Mouse (Mus musculus): Measurements from ENCODE around the gene Rap1gap2. TPM values are rescaled to one million over a fixed set of nuclear protein-coding genes. Genes with fewer than 3 reads are reported as not detected.

The Rap1gap2 gene
- total and polyA plus RNA-seq, 3 experiments: 5.8 to 10.1 TPM; not detected in 1

DNA sequence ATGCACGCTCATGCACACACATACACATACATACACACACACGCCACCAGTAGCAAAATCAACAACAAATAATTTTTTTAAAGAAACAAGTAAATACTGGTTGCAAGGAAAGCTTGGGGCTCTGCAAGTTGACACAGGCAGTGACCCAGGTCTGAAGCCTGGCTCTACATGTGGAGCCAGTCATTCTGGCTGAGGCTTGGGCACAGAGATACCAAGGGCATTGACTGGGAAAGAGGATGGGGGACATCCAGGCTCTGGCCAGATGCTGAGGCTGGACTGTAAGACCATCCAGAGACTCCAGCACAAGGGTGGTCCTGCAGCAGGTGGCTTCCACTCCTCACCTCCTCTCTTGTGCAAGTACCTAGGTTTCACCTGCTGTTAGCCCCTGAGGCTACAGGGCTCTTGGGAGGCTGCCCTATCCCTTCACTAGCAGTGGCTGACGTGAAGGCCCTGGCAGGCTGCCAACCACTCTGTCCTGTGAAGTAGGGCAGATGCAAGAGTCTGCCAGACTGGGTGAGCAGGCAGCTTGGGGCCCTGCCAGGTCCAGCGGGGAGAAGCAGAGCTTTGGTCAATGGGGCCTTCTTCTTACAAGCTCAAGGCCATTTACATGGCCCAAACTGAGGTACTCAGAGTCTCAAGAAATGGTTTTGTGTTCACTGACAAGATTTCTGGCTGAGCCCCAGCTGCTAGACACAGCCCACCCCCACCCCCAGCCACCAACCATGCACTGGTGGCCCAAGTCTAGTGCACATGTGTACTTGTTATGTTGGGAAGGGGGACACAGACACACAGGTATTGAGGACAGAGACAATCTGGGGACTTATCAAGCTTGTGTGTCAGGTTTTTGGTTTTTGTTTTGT is 201.9 kb downstream of the Rap1gap2 start (continued):
- TF ChIP-seq POLR2AphosphoS5 (IDR thresholded peaks at IDR 0.05; ENCODE audit: borderline replicate concordance, low read depth, low read length): no peak

DNA sequence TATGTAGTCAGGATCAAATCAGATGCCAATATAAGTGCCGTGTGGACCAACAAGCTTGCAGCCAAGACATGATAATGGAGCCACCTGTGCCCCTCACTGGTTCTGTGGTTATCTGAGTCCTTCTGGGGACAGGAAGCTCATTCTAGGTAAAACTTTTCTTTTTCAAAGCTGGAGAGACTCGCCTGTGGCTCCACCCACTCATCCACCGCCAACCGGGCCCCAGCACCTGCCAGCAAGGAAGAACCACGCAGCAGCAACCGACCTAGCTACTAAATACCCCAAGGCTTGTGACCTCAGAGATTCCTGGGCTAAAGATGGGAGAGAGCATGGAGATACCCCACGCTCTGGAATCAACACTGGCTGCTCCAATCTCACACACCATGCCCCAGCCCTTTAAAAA is 205.5 kb downstream of the Rap1gap2 start:
- H3K36me3 ChIP-seq (ENCODE audit: control insufficient read depth in 1 of 2, insufficient read depth in 2 of 2, low read length in 2 of 2): no peaks in the 10 kb centered on the region; a peak in 1 of 4 replicates
- no peak for DNase-seq (ENCODE audit: low read depth, low spot score)

DNA sequence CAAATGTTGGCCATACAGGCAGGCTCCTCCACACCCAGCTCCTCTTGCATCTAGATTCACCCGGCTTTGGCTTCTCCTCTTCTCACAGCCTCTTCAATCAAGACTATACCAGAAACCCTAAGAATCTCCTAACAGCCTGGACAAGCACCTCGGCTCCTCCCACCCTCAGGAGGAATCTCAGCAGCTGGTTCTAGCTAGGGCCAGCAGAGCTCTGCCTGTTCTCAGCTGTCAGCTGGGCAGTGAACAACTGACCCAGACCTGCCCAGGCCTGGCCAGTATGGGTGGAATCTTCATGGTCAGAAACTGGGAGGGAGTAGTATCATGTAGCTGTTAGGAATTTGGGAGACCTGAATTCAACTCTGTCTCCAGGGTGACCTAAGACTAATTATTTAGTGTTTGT is 206.5 kb downstream of the Rap1gap2 start:
- no peak overlapping the region for H3K9ac ChIP-seq (ENCODE audit: control insufficient read depth, low read depth, low read length, poor library complexity, severe bottlenecking)
- TF ChIP-seq ETS1 (IDR thresholded peaks at IDR 0.05; ENCODE audit: low read depth, low read length) (no peak), USF2 (IDR thresholded peaks at IDR 0.05; ENCODE audit: borderline replicate concordance in 1 of 2, insufficient read depth in 1 of 2, low read depth in 1 of 2, low read length in 2 of 2) (no peak), MXI1 (IDR thresholded peaks at IDR 0.05; ENCODE audit: low read depth, low read length) (no peak)
- H3K36me3 ChIP-seq (ENCODE audit: control insufficient read depth in 1 of 2, insufficient read depth in 2 of 2, low read length in 2 of 2): no peaks in the 10 kb centered on the region; a peak in 1 of 4 replicates

More for the DNA sequence above, 205.5 kb downstream of the Rap1gap2 start:
- no peaks in the 10 kb centered on the region for H3K79me2 ChIP-seq (ENCODE audit: control insufficient read depth, insufficient read depth, low read length, poor library complexity)
- H3K4me1 ChIP-seq (ENCODE audit: control insufficient read depth in 1 of 2, insufficient read depth in 2 of 2, low read length in 2 of 2): peaks cover 0 to 2% of the 10 kb centered on the region in 2 experiments; a peak in 2 of 4 replicates
- no peaks in the 10 kb centered on the region for H3K27me3 ChIP-seq (ENCODE audit: control insufficient read depth in 1 of 2, insufficient read depth in 2 of 2, low read length in 2 of 2)
- no peak overlapping the region for H3K27ac ChIP-seq (ENCODE audit: control insufficient read depth, low read depth, low read length)
- TF ChIP-seq EP300 (IDR thresholded peaks at IDR 0.05; ENCODE audit: low read depth in 1 of 2, low read length in 2 of 2): no peak
- TF ChIP-seq CTCF (IDR thresholded peaks at IDR 0.05 in 2 of 3, conservative IDR thresholded peaks at IDR 0.05 in 1 of 3; ENCODE audit: control insufficient read depth in 1 of 3, insufficient read depth in 1 of 3, low read depth in 2 of 3, low read length in 3 of 3, poor library complexity in 1 of 3, severe bottlenecking in 1 of 3): no peak
- no peak for TF ChIP-seq RCOR1 (IDR thresholded peaks at IDR 0.05; ENCODE audit: low read depth, low read length)
- TF ChIP-seq POLR2AphosphoS2 (IDR thresholded peaks at IDR 0.05; ENCODE audit: low read length): no peak
- no peak for TF ChIP-seq KAT2A (conservative IDR thresholded peaks at IDR 0.05; ENCODE audit: low read depth, low read length)
- no peak for TF ChIP-seq TAL1 (IDR thresholded peaks at IDR 0.05; ENCODE audit: low read length)
- no peak for TF ChIP-seq POLR2AphosphoS5 (IDR thresholded peaks at IDR 0.05; ENCODE audit: borderline replicate concordance, low read depth, low read length)
- no peak for TF ChIP-seq ZMIZ1 (IDR thresholded peaks at IDR 0.05; ENCODE audit: low read depth, low read length)
- no peak for TF ChIP-seq MEF2A (IDR thresholded peaks at IDR 0.05; ENCODE audit: extremely low read depth, insufficient replicate concordance, low read depth, low read length, poor library complexity, severe bottlenecking)
- no peak for TF ChIP-seq E2F4 (IDR thresholded peaks at IDR 0.05; ENCODE audit: borderline replicate concordance, low read depth, low read length)
- no peak for TF ChIP-seq ELF1 (IDR thresholded peaks at IDR 0.05; ENCODE audit: low read depth, low read length)
- no peak for TF ChIP-seq ZC3H11A (IDR thresholded peaks at IDR 0.05; ENCODE audit: low read depth, low read length)
- TF ChIP-seq MYC (IDR thresholded peaks at IDR 0.05; ENCODE audit: low read depth, low read length): no peak
- TF ChIP-seq MYB (IDR thresholded peaks at IDR 0.05; ENCODE audit: low read depth, low read length): no peak
- TF ChIP-seq MAZ (IDR thresholded peaks at IDR 0.05; ENCODE audit: low read depth, low read length): no peak
- no peak for TF ChIP-seq USF2 (IDR thresholded peaks at IDR 0.05; ENCODE audit: borderline replicate concordance in 1 of 2, insufficient read depth in 1 of 2, low read depth in 1 of 2, low read length in 2 of 2)
- TF ChIP-seq POLR2A (IDR thresholded peaks at IDR 0.05; ENCODE audit: control insufficient read depth in 1 of 2, insufficient read depth in 1 of 2, low read depth in 1 of 2, low read length in 2 of 2, poor library complexity in 1 of 2): no peak
- H3K9me3 ChIP-seq (replicated peaks; ENCODE audit: insufficient read depth, low read length): no peaks in the 10 kb centered on the region
- H3K4me3 ChIP-seq (ENCODE audit: control insufficient read depth in 1 of 2, insufficient read depth in 1 of 2, low read depth in 2 of 2, low read length in 2 of 2): no peak overlapping the region
- H3K9ac ChIP-seq (ENCODE audit: control insufficient read depth, low read depth, low read length, poor library complexity, severe bottlenecking): no peak overlapping the region

More for the DNA sequence above, 206.5 kb downstream of the Rap1gap2 start:
- Histone ChIP-seq H3K27me3 (ENCODE audit: control insufficient read depth in 1 of 2, insufficient read depth in 2 of 2, low read length in 2 of 2) (no peaks in the 10 kb centered on the region), H3K4me1 (ENCODE audit: control insufficient read depth in 1 of 2, insufficient read depth in 2 of 2, low read length in 2 of 2) (peaks cover 0 to 2% of the 10 kb centered on the region in 2 experiments; a peak in 2 of 4 replicates), H3K79me2 (ENCODE audit: control insufficient read depth, insufficient read depth, low read length, poor library complexity) (no peaks in the 10 kb centered on the region), H3K9me3 (replicated peaks; ENCODE audit: insufficient read depth, low read length) (no peaks in the 10 kb centered on the region), H3K27ac (ENCODE audit: control insufficient read depth, low read depth, low read length) (no peak overlapping the region), H3K4me3 (ENCODE audit: control insufficient read depth in 1 of 2, insufficient read depth in 1 of 2, low read depth in 2 of 2, low read length in 2 of 2) (no peak overlapping the region)
- DNase-seq (ENCODE audit: low read depth, low spot score): no peak
